Mouse (Mus musculus): ENCODE results near the gene Mixl1. TPM values are rescaled to one million over a fixed set of nuclear protein-coding genes. Genes with fewer than 3 reads are reported as not detected.

The Mixl1 gene
- total RNA-seq (2014; rRNA removed): not detected in 2 replicates
- not detected in 2 replicates for polyA plus RNA-seq (2012; rRNA removed)

DNA sequence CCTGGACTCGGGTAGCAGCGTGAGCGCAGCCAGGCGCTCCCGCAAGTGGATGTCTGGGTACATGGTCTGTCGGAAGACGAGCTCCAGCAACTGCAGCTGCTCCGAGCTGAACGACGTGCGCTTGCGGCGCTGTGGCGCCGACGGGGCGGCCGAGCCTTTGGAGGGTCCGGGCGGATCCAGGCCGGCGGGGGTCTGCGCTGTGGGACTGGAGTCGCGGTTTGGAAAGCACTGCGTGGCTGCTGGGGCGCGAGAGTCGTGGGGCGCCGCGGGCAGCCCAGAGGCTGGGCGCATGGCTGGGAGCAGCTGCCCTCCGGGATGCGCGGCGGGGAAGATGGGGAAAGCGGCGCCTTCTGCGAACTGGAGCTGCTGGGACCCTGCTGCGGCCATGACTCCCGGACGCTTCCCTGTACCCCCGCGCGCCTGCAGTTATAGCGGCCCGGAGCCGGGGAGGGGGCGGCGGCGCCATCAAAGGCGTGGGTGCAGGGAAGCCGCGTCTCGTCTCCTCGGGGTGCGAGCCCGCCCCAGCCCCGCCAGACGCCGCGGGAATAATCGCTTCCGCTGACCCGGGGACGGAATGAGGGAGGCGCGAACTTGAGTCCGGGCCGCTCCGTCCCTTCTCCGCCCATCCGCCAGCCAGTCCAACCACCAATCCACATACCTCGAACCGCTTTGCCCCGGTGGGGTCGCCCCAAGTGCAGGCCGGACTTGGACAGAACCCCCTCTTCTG, at the start of gene Mixl1:
TSS of gene Mixl1 (minus strand) at position 409 of the 727 bp plus-strand sequence.
- Histone ChIP-seq H3K4me1 (ENCODE audit: control insufficient read depth, insufficient read depth, low read length) (no peaks in the 10 kb centered on the region), H3K27me3 (ENCODE audit: control insufficient read depth, insufficient read depth, low read length) (peaks cover 12% of the 10 kb centered on the region; the same call in 1 of the 2 replicates), H3K36me3 (ENCODE audit: control insufficient read depth, insufficient read depth, low read length) (no peaks in the 10 kb centered on the region), H3K27ac (replicated peaks; ENCODE audit: insufficient read depth, low read depth, low read length) (no peak within 1 kb of the TSS), H3K4me3 (ENCODE audit: insufficient read depth, low read depth, low read length) (peak within 1 kb of the TSS; percentile 1; the same call in 1 of the 2 replicates), H3K9ac (ENCODE audit: low read depth, low read length) (no peak within 1 kb of the TSS), H3K79me2 (ENCODE audit: control insufficient read depth, insufficient read depth, low read length) (no peaks in the 10 kb centered on the region)
- 4% methylated on average over 79 of the region's 79 CpGs for WGBS
- no peak for DNase-seq (ENCODE audit: extremely low read depth, low read depth, low spot score)
- no peak for TF ChIP-seq POLR2A (IDR thresholded peaks at IDR 0.05; ENCODE audit: extremely low read depth, insufficient read depth, low read length)

DNA sequence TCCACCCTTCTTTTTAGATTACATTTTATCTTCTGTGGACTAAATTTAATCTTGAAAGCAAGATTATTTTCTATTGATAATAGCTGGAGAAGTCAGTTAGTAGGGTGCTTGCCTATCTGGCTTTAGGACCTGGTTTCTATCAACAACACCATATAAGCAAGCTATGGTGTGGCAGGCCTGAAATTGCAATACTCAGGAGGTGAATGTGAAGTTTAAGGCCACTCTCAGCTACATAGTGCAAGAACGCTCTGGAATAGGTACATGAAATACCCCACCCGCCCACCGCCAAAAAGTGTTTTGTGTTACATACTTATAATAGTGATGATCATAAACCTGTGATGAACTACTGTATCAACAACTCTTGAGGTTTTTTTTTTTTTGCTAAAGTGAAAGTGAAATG, 32.4 kb upstream of the Mixl1 start:
- DNase-seq (ENCODE audit: extremely low read depth, low read depth, low spot score): no peak
- Histone ChIP-seq H3K27me3 (ENCODE audit: control insufficient read depth, insufficient read depth, low read length) (no peaks in the 10 kb centered on the region), H3K27ac (replicated peaks; ENCODE audit: insufficient read depth, low read depth, low read length) (no peak overlapping the region), H3K4me3 (ENCODE audit: insufficient read depth, low read depth, low read length) (no peak overlapping the region), H3K36me3 (ENCODE audit: control insufficient read depth, insufficient read depth, low read length) (peaks cover 6% of the 10 kb centered on the region), H3K9ac (ENCODE audit: low read depth, low read length) (no peak overlapping the region), H3K79me2 (ENCODE audit: control insufficient read depth, insufficient read depth, low read length) (peaks cover 17% of the 10 kb centered on the region), H3K4me1 (ENCODE audit: control insufficient read depth, insufficient read depth, low read length) (peaks cover 14% of the 10 kb centered on the region)
- WGBS: 86% methylated on average over 3 of the region's 3 CpGs
- no peak for TF ChIP-seq POLR2A (IDR thresholded peaks at IDR 0.05; ENCODE audit: extremely low read depth, insufficient read depth, low read length)

DNA sequence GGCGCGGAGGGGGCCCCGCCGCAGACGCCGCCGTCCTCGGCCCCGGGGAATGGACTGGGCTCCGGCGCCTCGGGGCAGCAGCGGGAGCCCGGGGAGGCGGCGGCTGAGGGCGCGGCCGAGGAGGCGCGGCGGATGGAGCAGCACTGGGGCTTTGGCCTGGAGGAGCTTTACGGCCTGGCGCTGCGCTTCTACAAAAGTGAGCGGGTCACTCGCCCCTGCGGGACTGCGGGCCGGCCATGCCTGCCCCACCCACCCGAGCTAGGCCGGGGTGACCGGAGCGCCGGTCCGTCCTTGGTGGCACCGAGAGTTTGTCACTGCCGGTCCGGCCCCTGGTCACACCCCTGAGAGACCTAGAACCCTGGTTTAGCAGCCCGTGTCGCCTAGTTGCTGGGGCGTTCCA, 29.3 kb upstream of the Mixl1 start:
- DNase-seq (ENCODE audit: extremely low read depth, low read depth, low spot score): peak; percentile 42
- Histone ChIP-seq H3K27me3 (ENCODE audit: control insufficient read depth, insufficient read depth, low read length) (no peaks in the 10 kb centered on the region), H3K4me3 (ENCODE audit: insufficient read depth, low read depth, low read length) (peak overlapping the region; percentile 97), H3K4me1 (ENCODE audit: control insufficient read depth, insufficient read depth, low read length) (peaks cover 14% of the 10 kb centered on the region), H3K79me2 (ENCODE audit: control insufficient read depth, insufficient read depth, low read length) (peaks cover 17% of the 10 kb centered on the region), H3K36me3 (ENCODE audit: control insufficient read depth, insufficient read depth, low read length) (no peaks in the 10 kb centered on the region), H3K9ac (ENCODE audit: low read depth, low read length) (peak overlapping the region; percentile 96), H3K27ac (replicated peaks; ENCODE audit: insufficient read depth, low read depth, low read length) (peak overlapping the region; percentile 84)
- 0% methylated on average over 42 of the region's 42 CpGs for WGBS
- no peak for TF ChIP-seq POLR2A (IDR thresholded peaks at IDR 0.05; ENCODE audit: extremely low read depth, insufficient read depth, low read length)
- no peak for TF ChIP-seq CTCF (IDR thresholded peaks at IDR 0.05; ENCODE audit: low read depth, low read length)

DNA sequence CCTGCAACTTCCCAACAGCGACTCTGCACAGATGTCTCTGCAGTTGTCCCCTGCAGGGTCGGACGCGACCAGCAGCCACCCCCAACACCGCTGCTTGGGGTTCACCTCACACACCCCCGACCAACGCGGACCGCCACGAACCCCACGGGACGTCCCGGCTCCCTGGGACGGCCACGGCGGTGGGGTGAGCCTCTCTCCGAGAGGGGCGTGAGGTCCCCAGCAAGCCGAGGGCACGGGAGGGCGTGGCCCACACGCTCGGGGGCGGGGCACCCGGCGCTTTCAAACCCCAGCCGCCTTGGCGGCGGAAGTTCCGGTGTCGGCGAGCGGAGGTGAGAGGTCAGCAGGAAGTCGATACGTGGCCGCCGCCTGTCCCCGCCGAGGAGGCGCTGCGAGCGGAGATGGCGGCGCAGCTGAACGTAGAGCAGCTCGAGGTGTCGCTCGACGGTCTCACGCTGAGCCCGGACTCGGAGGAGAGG, 28.9 kb upstream of the Mixl1 start, which contains the start of gene Acbd3:
TSS of gene Acbd3 (plus strand) at position 340 of the 476 bp plus-strand sequence.
- WGBS: under 1% methylated on average over 52 of the region's 52 CpGs
- peak within 1 kb of the TSS; percentile 84 for H3K27ac ChIP-seq (replicated peaks; ENCODE audit: insufficient read depth, low read depth, low read length)

DNA sequence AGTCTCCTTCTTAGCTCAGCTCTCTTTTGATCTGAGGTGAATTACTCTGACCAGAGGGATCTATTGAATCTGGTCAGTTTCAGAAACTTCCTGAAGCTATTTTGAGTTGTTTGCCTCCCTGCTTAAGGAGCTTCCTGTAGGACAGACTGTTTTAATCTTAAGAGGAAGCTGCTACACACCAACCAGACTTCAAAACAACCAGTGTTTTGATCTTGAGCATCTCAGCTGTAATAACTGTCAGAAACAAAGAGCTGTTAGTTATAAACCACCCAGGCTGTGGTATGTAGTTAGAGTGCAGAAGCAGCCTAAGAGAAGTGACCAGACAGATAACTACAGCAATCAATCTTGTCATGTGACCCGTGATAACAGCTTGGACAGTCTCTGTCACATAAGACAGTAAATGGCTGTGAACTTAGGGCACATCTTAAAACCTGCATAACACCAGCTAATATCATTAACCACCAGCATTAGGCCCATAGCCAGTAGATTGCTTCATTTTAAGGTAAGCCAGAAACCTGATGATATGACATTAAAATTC, 26.9 kb upstream of the Mixl1 start:
- peaks cover 10% of the 10 kb centered on the region for H3K79me2 ChIP-seq (ENCODE audit: control insufficient read depth, insufficient read depth, low read length)
- no peak overlapping the region for H3K27ac ChIP-seq (replicated peaks; ENCODE audit: insufficient read depth, low read depth, low read length)
- H3K4me1 ChIP-seq (ENCODE audit: control insufficient read depth, insufficient read depth, low read length): peaks cover 17% of the 10 kb centered on the region
- H3K9ac ChIP-seq (ENCODE audit: low read depth, low read length): no peak overlapping the region
- DNase-seq (ENCODE audit: extremely low read depth, low read depth, low spot score): peak; percentile 19
- WGBS: 32% methylated on average over 1 of the region's 1 CpGs
- no peak overlapping the region for H3K4me3 ChIP-seq (ENCODE audit: insufficient read depth, low read depth, low read length)
- TF ChIP-seq POLR2A (IDR thresholded peaks at IDR 0.05; ENCODE audit: extremely low read depth, insufficient read depth, low read length): no peak
- no peak for TF ChIP-seq CTCF (IDR thresholded peaks at IDR 0.05; ENCODE audit: low read depth, low read length)
- H3K36me3 ChIP-seq (ENCODE audit: control insufficient read depth, insufficient read depth, low read length): no peaks in the 10 kb centered on the region
- H3K27me3 ChIP-seq (ENCODE audit: control insufficient read depth, insufficient read depth, low read length): no peaks in the 10 kb centered on the region

More for the DNA sequence above, 28.9 kb upstream of the Mixl1 start, which contains the start of gene Acbd3:
- no peaks in the 10 kb centered on the region for H3K27me3 ChIP-seq (ENCODE audit: control insufficient read depth, insufficient read depth, low read length)
- H3K4me1 ChIP-seq (ENCODE audit: control insufficient read depth, insufficient read depth, low read length): peaks cover 14% of the 10 kb centered on the region
- DNase-seq (ENCODE audit: extremely low read depth, low read depth, low spot score): peak; percentile 70
- H3K4me3 ChIP-seq (ENCODE audit: insufficient read depth, low read depth, low read length): peak within 1 kb of the TSS; percentile 97
- H3K9ac ChIP-seq (ENCODE audit: low read depth, low read length): peak within 1 kb of the TSS; percentile 96
- H3K36me3 ChIP-seq (ENCODE audit: control insufficient read depth, insufficient read depth, low read length): no peaks in the 10 kb centered on the region
- TF ChIP-seq POLR2A (IDR thresholded peaks at IDR 0.05; ENCODE audit: extremely low read depth, insufficient read depth, low read length) (peak; percentile 86), CTCF (IDR thresholded peaks at IDR 0.05; ENCODE audit: low read depth, low read length) (no peak)
- peaks cover 17% of the 10 kb centered on the region for H3K79me2 ChIP-seq (ENCODE audit: control insufficient read depth, insufficient read depth, low read length)

DNA sequence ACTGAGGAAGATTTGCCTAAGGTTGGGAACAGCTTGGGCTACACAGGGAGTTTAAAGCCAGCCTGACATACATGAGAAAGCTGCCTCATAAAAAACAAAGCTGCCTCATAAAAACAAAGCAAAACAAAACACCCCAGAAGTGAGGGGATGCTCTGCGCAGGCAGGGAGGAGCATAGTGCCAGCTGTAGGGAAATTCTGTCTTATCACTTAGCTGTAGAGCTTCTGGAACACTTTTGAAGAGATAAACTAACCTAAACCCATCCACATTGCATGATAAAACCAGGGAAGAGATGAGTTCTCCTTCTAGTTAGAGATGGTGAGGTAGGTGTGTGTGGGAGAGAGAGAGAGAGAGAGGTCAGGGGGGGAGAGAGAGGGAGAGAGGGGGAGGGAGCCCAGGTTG, 25.8 kb upstream of the Mixl1 start:
- peaks cover 14% of the 10 kb centered on the region for H3K4me1 ChIP-seq (ENCODE audit: control insufficient read depth, insufficient read depth, low read length)
- no peak overlapping the region for H3K9ac ChIP-seq (ENCODE audit: low read depth, low read length)
- no peak overlapping the region for H3K27ac ChIP-seq (replicated peaks; ENCODE audit: insufficient read depth, low read depth, low read length)
- TF ChIP-seq CTCF (IDR thresholded peaks at IDR 0.05; ENCODE audit: low read depth, low read length): no peak
- H3K36me3 ChIP-seq (ENCODE audit: control insufficient read depth, insufficient read depth, low read length): no peaks in the 10 kb centered on the region
- no peak for DNase-seq (ENCODE audit: extremely low read depth, low read depth, low spot score)
- peaks cover 7% of the 10 kb centered on the region for H3K79me2 ChIP-seq (ENCODE audit: control insufficient read depth, insufficient read depth, low read length)
- no peak overlapping the region for H3K4me3 ChIP-seq (ENCODE audit: insufficient read depth, low read depth, low read length)
- 90% methylated on average over 1 of the region's 1 CpGs for whole genome bisulfite sequencing
- no peaks in the 10 kb centered on the region for H3K27me3 ChIP-seq (ENCODE audit: control insufficient read depth, insufficient read depth, low read length)

Data from liver, adult 2 months (tissue).